Mouse (Mus musculus) v-Abl transformed pro-B cells (cell line): ENCODE measurements around the gene Bloc1s1.

ENCODE experiments used
- in situ Hi-C, 2 experiments: fragments of 400-800 bp; cut with MboI; formaldehyde crosslinking; loops; one replicate each; pipeline ENCODE4 v1.15.1; 2025; ENCODE audit not compliant: unreplicated experiment in 2 of 2

Gene Bloc1s1

DNA sequence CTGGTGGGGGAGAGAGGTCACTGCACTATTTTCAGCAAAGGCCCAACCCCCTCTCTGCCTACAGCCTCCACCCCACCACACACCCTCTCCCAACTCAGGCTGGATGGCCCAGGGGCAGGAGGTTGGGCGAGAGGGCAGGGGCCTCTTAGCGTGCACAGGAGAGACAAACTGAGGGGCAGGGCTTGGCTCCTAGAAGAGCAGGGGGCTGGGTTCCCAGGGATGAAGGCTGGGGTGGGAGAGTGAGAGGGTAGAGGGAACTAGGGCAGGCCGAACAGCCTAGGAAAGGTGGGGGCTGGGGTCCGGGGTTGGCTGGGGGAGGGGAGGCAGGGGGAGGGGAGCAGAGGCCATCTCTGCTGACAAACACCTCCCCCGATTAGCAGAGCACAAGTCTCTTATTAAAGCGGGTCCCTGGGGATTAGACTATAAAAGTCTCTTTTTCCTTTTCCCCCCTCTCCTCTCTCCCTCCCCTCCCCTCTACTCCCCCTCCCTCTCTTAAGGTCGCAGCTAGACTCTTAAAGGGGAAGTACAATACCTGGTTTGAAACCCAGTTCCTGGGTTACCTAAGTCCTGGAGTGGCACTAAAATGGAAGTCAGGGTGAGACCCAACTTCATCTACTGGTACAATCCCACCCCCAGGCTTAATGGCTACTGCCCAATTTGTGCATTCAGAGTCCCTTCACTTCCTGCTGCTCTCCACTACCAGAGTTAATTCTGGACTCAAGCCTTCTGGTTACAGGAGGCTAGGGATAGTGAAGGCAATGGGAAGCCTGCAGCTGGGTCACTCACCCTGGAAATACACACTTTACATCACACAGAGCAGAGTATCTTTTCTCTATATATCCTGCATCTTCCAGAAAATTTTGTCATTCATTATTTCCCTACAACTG is 34.7 kb downstream of the Bloc1s1 start:
- in situ Hi-C loops, result loop anchor here in 1 of 2 experiments (25.0 kb wide), 1 partner anchor 552 kb away; the partner anchor contains the start of gene Cs

DNA sequence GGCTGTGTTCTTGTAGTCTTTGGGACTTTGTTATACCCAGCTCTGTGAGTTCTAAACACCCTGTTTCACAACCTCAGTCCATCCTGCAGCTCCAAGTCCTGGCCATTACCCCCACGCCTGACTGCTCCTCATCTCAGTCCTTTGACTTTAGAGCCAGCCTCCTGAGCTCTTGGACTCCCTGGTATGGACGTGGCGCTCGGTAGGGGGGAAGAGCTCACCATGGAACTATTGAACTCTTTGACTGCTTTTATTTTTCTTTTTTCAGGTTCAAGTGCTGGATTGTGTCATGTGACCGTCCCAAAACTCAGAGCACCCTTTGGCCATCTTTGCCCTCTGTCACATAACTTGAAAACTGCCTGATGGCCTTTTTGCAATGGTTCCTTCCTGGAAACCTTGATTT is 41.8 kb downstream of the Bloc1s1 start:
- in situ Hi-C loops, result loop anchor here in 1 of 2 experiments (25.0 kb wide), 1 partner anchor 545 kb away; the partner anchor contains the start of gene Cs

DNA sequence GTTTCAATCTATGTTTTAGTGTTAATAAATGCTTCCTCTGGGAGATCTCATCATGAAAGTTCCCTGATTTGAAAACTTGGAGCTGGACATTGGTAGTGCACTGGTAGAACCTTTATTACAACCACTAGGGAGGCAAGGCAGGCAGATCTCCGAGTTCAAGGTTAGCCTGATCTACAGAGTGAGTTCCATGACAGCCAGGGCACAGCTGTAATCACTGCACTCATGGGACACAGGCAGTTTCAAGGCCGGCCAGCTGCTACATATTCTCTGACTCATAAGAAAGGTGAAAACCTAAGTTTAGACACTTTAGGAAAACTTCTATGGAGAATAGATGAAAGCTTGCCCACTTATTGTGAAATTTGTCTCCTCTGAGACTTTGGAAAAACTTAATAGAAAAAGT is 45.0 kb downstream of the Bloc1s1 start:
- in situ Hi-C loops, result loop anchor here in 1 of 2 experiments (25.0 kb wide), 1 partner anchor 542 kb away; the partner anchor contains the start of gene Cs

DNA sequence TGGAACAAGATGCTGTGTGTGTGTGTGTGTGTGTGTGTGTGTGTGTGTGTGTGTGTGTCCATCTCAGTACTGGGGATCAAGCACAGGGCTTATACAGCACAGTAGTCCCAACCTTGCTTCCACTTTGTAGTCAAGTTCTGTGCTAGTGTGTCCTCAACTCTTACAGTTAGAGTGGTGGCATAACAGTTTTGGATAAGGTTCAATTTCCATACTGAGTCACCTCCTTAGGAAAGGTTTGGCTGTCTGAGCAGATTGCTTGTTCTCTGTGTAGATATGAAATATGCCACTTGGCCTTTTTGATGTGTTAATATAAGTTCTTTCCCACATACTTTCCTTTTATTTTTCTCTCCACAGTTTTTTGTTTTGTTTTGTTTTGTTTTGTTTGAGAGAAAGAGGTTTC is 45.5 kb downstream of the Bloc1s1 start:
- in situ Hi-C loops, result loop anchor here in 1 of 2 experiments (25.0 kb wide), 1 partner anchor 541 kb away; the partner anchor contains the start of gene Cs

DNA sequence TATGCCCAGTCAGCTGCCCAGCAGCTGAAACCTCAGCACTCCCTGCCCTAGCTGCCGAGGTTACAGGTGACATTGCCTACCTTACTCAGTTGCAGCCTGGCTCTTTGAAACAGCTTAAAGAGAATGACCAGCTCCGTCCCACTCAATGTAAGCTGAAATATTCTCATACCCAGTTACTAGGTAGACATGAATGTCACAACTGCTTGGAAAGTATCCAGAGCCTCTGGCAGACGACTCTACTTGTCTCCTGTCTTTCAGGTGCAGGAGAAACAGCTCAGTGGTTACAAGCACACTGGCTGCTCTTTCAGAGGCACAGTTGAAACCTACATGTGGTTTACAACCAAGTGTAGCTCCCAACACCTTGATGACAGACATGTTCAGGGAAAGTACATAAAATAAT is 53.5 kb downstream of the Bloc1s1 start:
- in situ Hi-C loops, result no loop called here
